Mouse (Mus musculus) brain, embryonic 14.5 days (tissue): ENCODE results near the gene Bpgm.

Experiments
- CTCF ChIP-seq: fragments of 200-500 bp; IDR thresholded peaks from 2 replicates; pipeline ENCODE4 v1.5.1; 2012; ENCODE audit warnings: inconsistent platforms, mild to moderate bottlenecking, moderate library complexity, borderline replicate concordance; ENCODE audit not compliant: insufficient read depth, insufficient read length; ENCODE audit errors: extremely low read depth
- POLR2A ChIP-seq: fragments of 200-500 bp; IDR thresholded peaks from 2 replicates; pipeline ENCODE4 v1.6.1; 2012; ENCODE audit warnings: mild to moderate bottlenecking, inconsistent platforms, borderline replicate concordance; ENCODE audit not compliant: poor library complexity, insufficient read depth, insufficient read length, severe bottlenecking; ENCODE audit errors: extremely low read depth

- TF ChIP-seq CTCF: no peak
- no peak for TF ChIP-seq POLR2A
These were observed 47.5 kb downstream of the Bpgm start for GRCm38 (mm10) chr6:34523476-34523875.
